In the genomic region with DNA sequence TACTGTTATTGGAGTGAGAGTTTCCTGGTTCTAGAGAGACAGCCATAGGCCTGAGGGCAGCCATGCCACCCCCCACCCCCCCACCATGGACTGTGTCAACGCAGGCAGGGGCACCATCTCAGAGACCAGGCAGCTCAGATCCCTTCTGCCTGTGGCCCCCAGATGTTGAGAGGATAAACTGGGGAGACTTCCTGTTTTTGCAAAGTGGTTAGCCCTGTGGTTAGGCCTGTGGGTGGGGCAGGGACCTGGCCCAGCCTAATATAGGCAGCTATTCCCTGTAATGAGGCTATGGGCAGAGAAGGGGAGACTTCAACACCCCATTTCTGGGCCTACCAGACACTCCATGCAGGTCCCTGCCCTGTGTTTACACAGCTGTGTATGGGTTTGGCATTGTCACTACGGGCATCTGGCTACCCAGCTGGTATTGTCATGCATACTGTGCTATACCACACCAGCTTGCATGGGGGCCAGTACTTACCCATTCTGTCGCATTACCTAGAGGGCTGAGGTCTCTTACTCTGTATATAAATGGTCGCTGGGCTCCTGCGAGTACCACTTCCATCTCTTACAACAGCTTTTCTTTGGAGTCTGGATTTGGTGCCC, we compare ENCODE assay signal across 16 mouse cellular contexts. TPM values are rescaled to one million over a fixed set of nuclear protein-coding genes. Genes with fewer than 3 reads are reported as not detected.
A peak's percentile ranks its signal among the peaks of the same experiment; 100 is the strongest.
DNase-seq lines count a peak whose midpoint lies in the region; ATAC-seq and TF ChIP-seq lines count a peak whose summit lies in the region.
"Not testable (repeated sequence)": the region's sequence is repeated elsewhere in the genome, so short reads cannot be mapped to it uniquely, and the experiment has no call there.
"Had no signal": no experiment of that assay in that cellular context is flagged by ENCODE, and none has a peak within 500 bp of the region (broad histone marks: within the 10 kb centered on the region; RNA-seq: fewer than 3 reads in every experiment).

No protein-coding gene starts in this region.

- H3K9me3 ChIP-seq in heart, embryonic 16.5 days (replicated peaks; ENCODE audit: control insufficient read depth, low read length); kidney, embryonic 15.5 days (replicated peaks); liver, embryonic 16.5 days (replicated peaks; ENCODE audit: control insufficient read depth, low read length); neural tube, embryonic 14.5 days (ENCODE audit: control insufficient read depth, low read length): not testable (repeated sequence)

- ATAC-seq in cerebellum, adult (ENCODE audit: insufficient number of reproducible peaks, low FRiP score, low TSS enrichment), result 0 out of 2 replicates have a peak, but pooled peaks have one; percentile 10
- ATAC-seq in heart, embryonic 16.5 days (replicated peaks; ENCODE audit: extremely low read depth, insufficient read depth, low FRiP score), result peak; percentile 45
- 0 out of 2 replicates have a peak, but pooled peaks have one; percentile 22 for ATAC-seq in kidney, embryonic 15.5 days (replicated peaks; ENCODE audit: low FRiP score)
- peak; percentile 37 for ATAC-seq in liver, embryonic 16.5 days (ENCODE audit: low read depth)
- peak; percentile 97 for ATAC-seq in megakaryocyte-erythroid progenitor cell, adult 5-6 weeks (replicated peaks; ENCODE audit: low FRiP score, low TSS enrichment, poor library complexity, severe bottlenecking)
- peak; percentile 38; the same call in 1 of the 2 replicates for ATAC-seq in neural tube, embryonic 14.5 days (ENCODE audit: low read depth)

- H3K4me3 ChIP-seq in heart, embryonic 16.5 days (ENCODE audit: low read length); kidney, embryonic 15.5 days (replicated peaks); liver, embryonic 16.5 days (ENCODE audit: low read depth, low read length); neural tube, embryonic 14.5 days (ENCODE audit: low read depth, low read length); thymus, adult 2 months (ENCODE audit: control insufficient read depth, insufficient read depth, low read length): not testable (repeated sequence)

- DNase-seq in B cell, adult 2 months, result peak; percentile 28 to 52
- DNase-seq in thymus, adult 2 months, result peak; percentile 58

- not testable (repeated sequence) for H3K36me3 ChIP-seq in heart, embryonic 16.5 days (ENCODE audit: control insufficient read depth, insufficient read depth); kidney, embryonic 15.5 days; liver, embryonic 16.5 days (ENCODE audit: control insufficient read depth, insufficient read depth); neural tube, embryonic 14.5 days (ENCODE audit: control insufficient read depth, insufficient read depth, low read length); thymus, adult 2 months (ENCODE audit: control insufficient read depth, insufficient read depth, low read length)

- not testable (repeated sequence) for H3K9ac ChIP-seq in heart, embryonic 16.5 days (ENCODE audit: low read length); kidney, embryonic 15.5 days; liver, embryonic 16.5 days (ENCODE audit: low read depth, low read length); neural tube, embryonic 14.5 days (replicated peaks; ENCODE audit: low read depth, low read length)

- not testable (repeated sequence) for H3K4me2 ChIP-seq in heart, embryonic 16.5 days (ENCODE audit: low read depth, low read length); kidney, embryonic 15.5 days; liver, embryonic 16.5 days (ENCODE audit: low read depth, low read length); neural tube, embryonic 14.5 days (ENCODE audit: low read depth, low read length)

- WGBS in heart, embryonic 16.5 days, result 70% methylated on average over 4 of the region's 5 CpGs
- WGBS in kidney, embryonic 15.5 days, result 75% methylated on average over 5 of the region's 5 CpGs
- 25% methylated on average over 4 of the region's 5 CpGs for WGBS in liver, embryonic 16.5 days (ENCODE audit: insufficient replicate concordance)
- WGBS in neural tube, embryonic 14.5 days, result 75% methylated on average over 3 of the region's 5 CpGs
- WGBS in thymus, adult 2 months, result 8% methylated on average over 5 of the region's 5 CpGs

- H3K27me3 ChIP-seq in heart, embryonic 16.5 days (ENCODE audit: control insufficient read depth, insufficient read depth, low read length); kidney, embryonic 15.5 days; liver, embryonic 16.5 days (ENCODE audit: control insufficient read depth, insufficient read depth, low read depth, low read length); neural tube, embryonic 14.5 days (ENCODE audit: control insufficient read depth, insufficient read depth, low read length); thymus, adult 2 months (ENCODE audit: control insufficient read depth, insufficient read depth, low read length): not testable (repeated sequence)

- H3K27ac ChIP-seq in heart, embryonic 16.5 days (ENCODE audit: low read length); kidney, embryonic 15.5 days; liver, embryonic 16.5 days (ENCODE audit: low read length); neural tube, embryonic 14.5 days (ENCODE audit: low read depth, low read length); thymus, adult 2 months (ENCODE audit: control insufficient read depth, insufficient read depth, low read length): not testable (repeated sequence)

- H3K4me1 ChIP-seq in heart, embryonic 16.5 days (ENCODE audit: control insufficient read depth, insufficient read depth, low read length); kidney, embryonic 15.5 days; liver, embryonic 16.5 days (ENCODE audit: control insufficient read depth, low read depth, low read length); neural tube, embryonic 14.5 days (ENCODE audit: control insufficient read depth, insufficient read depth, low read length): not testable (repeated sequence)
- peaks cover 12% of the 10 kb centered on the region for H3K4me1 ChIP-seq in thymus, adult 2 months (replicated peaks; ENCODE audit: control insufficient read depth, insufficient read depth, low read length)

- not testable (repeated sequence) for TF ChIP-seq CTCF in thymus, adult 2 months (IDR thresholded peaks at IDR 0.05; ENCODE audit: borderline replicate concordance, control insufficient read depth, extremely low read depth, insufficient read depth, low read length, poor library complexity)

- not testable (repeated sequence) for TF ChIP-seq POLR2A in thymus, adult 2 months (IDR thresholded peaks at IDR 0.05; ENCODE audit: control insufficient read depth, extremely low read depth, insufficient read depth, low read length, poor library complexity)

RNA-seq across cellular contexts. Expression of a gene that starts 12.2 kb away (rescaled TPM):
- 25.3 and 27.5 TPM in 2 replicates for polyA plus RNA-seq in heart, embryonic 16.5 days (2015; fragmentation: Nextera tagmentation; extraction: Ambion mirVana)
- 36.9 and 39.4 TPM in 2 replicates for polyA plus RNA-seq in kidney, embryonic 15.5 days (2015; fragmentation: Nextera tagmentation; extraction: Ambion mirVana)
- polyA plus RNA-seq in liver, embryonic 16.5 days (2015; fragmentation: Nextera tagmentation; extraction: Ambion mirVana), result 10.5 and 12.0 TPM in 2 replicates
- 42.7 and 62.1 TPM in 2 replicates for total RNA-seq in megakaryocyte-erythroid progenitor cell, adult 5-6 weeks (2014; fragmentation: Nextera tagmentation)
- total RNA-seq in megakaryocyte-erythroid progenitor cell, adult 5-6 weeks (2017), result 73.2 and 88.1 TPM in 2 replicates
- polyA plus RNA-seq in neural tube, embryonic 14.5 days (2014; fragmentation: Nextera tagmentation; extraction: Ambion mirVana), result 12.2 and 12.8 TPM in 2 replicates
- 8.3 and 8.9 TPM in 2 replicates for polyA plus RNA-seq in thymus, adult 2 months (2012; rRNA removed)

RNA-seq across cellular contexts. Expression of a gene that starts 52.2 kb away (rescaled TPM):
- not detected in 2 replicates for polyA plus RNA-seq in heart, embryonic 16.5 days (2015; fragmentation: Nextera tagmentation; extraction: Ambion mirVana)
- not detected in 2 replicates for polyA plus RNA-seq in kidney, embryonic 15.5 days (2015; fragmentation: Nextera tagmentation; extraction: Ambion mirVana)
- polyA plus RNA-seq in liver, embryonic 16.5 days (2015; fragmentation: Nextera tagmentation; extraction: Ambion mirVana), result not detected in 2 replicates
- not detected in 2 replicates for total RNA-seq in megakaryocyte-erythroid progenitor cell, adult 5-6 weeks (2014; fragmentation: Nextera tagmentation)
- total RNA-seq in megakaryocyte-erythroid progenitor cell, adult 5-6 weeks (2017), result not detected in 2 replicates
- polyA plus RNA-seq in neural tube, embryonic 14.5 days (2014; fragmentation: Nextera tagmentation; extraction: Ambion mirVana), result 0.04 TPM in 1 of 2 replicates, not detected in the other
- polyA plus RNA-seq in thymus, adult 2 months (2012; rRNA removed), result 0.03 TPM in 1 of 2 replicates, not detected in the other
- total RNA-seq: adrenal gland, adult 18-20 months; gastrocnemius, postnatal 10 days; heart, postnatal 10 days; hindbrain, postnatal 0 days had no signal
- polyA plus RNA-seq: forebrain, embryonic 12.5 days; kidney, adult 2 months; lung, embryonic 14.5 days; stomach, postnatal 0 days had no signal

Comparison
In these comparisons a context has a peak if more than half of its experiments do, and no peak if none do; other contexts are left out.
1. ATAC-seq: peak in every context shown above with its lines; median percentile 97 in megakaryocyte-erythroid progenitor cell, adult 5-6 weeks; 45 in heart, embryonic 16.5 days; 38 in neural tube, embryonic 14.5 days; 37 in liver, embryonic 16.5 days; 22 in kidney, embryonic 15.5 days; 10 in cerebellum, adult.